Mouse (Mus musculus): ENCODE data around the gene Tdrkh.

Gene Tdrkh

GRCm38 (mm10) chr3:94459834-94460233 is 46.8 kb downstream of the Tdrkh start:
- DNase-seq (ENCODE audit: low spot score in 2 of 2) = no peak

DNA sequence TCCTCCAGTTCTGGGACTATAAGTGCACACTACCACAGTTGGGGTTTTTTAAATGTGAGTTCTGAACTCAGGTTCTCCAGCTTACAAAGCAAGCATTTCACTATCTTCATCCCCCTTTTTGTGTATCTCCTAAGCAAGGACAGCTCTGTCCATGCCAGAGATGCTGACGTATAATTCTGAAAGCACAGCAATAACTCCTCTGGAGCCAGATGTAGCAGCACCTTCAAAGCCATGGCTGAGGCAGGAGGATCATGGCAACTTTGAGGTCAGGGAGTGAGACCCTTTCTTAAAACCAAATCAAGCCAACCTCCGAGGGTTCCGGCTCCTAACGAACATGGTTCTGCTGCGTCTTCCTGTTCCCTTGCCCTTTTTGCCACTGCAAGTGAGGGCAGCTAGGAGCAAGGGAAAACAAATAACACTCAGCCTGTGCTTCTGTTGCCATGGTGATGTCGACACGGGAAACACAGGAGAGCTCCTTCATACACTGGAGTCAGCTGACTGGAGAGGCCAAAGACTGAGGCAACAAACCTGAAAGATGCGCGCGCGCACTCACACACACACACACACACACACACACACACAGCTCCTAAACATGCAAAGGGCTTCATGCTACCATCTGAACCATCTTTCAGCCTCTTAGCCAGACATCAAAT is 51.0 kb downstream of the Tdrkh start:
- no peak for DNase-seq (ENCODE audit: low spot score in 2 of 2)

DNA sequence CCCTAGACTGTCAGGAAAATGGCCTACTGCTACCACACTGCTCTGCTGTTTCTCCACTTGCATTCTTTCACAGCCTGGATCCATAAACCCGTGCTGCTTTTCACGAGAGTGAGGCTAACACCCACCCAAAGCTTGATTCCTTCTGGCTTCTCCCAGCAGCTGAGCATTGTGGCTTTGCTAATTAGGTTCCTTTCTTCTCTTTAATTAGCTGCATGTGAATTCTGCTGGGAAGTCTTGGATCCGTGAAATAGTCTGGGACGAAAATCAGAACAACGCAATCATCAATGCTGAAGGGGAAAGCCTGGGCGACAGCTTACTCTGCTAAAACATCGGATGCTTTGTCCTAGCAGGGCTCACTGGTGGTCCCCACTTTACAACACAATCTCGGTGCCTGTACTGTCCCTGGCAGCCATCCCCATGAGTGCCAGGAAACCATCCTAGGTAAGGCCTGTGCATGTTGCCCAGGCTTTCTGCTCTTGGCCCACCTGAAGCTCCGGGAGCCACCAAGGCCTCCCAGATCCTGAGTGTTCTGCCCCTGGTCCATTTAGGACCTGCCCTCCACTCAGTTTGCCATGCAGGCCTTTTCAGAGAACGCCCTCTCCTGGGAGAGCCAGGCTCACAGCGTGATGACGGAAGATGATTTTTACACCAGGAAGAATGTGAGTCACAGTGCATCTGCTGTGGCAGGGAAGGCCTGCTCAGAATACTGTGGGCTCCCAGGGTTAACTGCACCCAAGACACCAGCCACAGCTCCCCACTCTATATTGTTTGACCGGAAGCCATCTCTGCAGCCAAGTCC is 52.8 kb downstream of the Tdrkh start:
- no peak for DNase-seq (ENCODE audit: low spot score in 2 of 2)

- DNase-seq (ENCODE audit: low spot score in 2 of 2) = no peak
Measured at GRCm38 (mm10) chr3:94468931-94469330, 55.9 kb downstream of the Tdrkh start.

DNA sequence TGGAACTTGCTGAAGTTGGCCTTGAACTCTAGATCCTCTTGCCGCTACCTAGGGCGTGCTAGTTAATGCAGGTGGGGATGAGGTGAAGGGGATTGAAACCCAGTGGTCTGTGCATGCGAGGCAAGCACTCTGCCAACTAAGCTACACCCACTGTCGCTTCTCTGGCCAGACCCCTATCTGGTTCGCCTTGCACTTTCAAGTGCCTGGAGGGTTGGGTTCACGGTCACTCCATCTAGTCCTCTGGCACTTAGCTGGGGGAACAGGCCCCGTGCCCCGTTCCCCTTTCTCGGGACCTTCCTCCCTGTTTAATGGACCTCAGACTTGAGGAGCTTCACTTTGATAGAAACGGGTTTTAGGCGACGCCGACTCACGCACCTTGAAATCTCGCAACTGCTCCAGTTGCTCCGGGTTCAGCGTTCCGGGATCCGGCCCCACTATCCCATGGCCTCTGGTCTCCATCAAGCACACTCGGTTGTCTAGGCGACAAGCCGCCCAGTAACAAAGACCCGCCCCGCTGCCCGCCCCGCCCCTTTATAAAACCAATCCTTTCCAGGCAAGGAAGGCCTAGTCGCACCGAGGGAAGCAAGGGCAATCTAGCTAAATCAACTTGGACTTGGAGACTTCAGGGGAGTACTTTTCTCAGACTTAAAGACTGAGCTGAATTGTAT is 59.5 kb downstream of the Tdrkh start:
- DNase-seq (ENCODE audit: low spot score in 2 of 2) = no peak

DNA sequence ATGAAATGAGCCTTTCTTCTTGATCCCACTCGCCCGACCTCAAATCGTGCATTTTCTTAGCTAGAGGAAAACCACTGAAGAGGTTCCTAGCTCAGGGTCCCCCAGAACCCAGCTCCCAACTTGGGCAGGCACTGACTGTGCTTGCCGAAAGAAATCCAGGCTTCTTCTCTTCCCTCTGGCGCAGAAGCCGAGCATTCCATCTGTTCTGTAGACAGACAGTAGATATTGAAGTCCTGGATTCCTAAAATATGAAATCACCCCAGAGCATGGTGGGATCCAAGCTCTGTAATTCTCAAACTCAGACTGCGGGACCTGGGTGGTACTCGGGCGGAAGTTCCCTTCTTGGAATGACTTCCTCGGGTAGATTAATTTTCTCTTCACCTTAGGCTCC is 60.0 kb downstream of the Tdrkh start:
- DNase-seq (ENCODE audit: low spot score in 2 of 2) = no peak

DNA sequence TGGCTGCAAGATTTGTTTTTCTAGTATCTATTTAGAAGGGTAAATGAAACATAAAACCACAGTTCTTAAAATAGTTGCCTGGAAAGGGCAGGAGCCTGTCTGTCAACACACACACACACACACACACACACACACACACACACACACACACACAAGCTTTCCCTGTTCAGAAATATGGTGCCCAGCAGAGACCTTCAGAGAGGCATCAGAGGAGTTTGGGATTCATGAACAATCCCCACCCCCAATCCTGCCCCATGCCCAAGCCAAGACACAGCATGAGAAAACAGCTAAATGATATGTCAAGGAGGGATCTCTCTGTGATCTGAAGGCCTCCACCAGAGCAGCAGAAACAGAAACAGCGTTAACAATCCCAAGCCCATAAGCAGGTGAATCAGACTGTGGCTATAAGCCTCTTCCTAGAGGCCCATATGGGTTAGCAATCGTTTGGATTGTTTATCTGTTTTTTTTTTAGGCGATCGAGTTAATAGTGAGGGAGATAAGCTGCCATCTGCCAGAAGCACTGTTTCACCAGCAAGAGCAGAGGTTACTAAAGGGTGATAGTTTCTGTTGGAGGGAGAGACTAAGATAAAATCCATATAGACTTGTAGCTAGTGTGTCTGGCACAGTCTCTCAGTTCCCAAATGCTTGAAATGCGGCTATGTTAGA is 60.6 kb downstream of the Tdrkh start:
- DNase-seq (ENCODE audit: low spot score in 2 of 2) = no peak

- no peak for DNase-seq (ENCODE audit: low spot score in 2 of 2)
Measured at GRCm38 (mm10) chr3:94476301-94477035, 63.4 kb downstream of the Tdrkh start.

GRCm38 (mm10) chr3:94477444-94477843 is 64.4 kb downstream of the Tdrkh start:
- DNase-seq (ENCODE audit: low spot score in 2 of 2) = no peak

DNA sequence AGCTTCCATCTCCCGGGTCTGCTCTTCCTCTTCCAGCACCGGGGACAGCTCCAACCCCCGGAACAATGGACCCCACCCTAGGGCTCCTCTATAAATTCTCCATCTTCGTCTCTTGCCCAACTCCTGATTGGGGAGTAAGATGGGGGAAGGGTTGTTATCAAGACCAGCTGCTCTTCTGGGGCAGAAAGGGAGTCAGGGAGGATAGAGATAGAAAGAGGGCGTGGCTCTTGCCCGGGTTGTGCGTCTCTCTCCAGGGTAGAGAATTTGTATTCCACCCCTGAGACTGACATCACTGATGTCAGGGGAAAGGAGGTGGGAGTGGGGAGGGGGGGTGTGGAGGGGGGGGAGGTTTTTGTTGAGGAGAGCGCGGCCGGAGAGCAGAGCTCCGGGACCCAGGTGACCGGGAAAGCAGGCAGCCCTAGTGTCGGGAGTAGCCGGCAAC is 64.9 kb downstream of the Tdrkh start, which contains the start of gene Celf3:
Celf3 (plus strand) TSS at position 315 of the 442 bp plus-strand sequence.
- DNase-seq (ENCODE audit: low spot score in 2 of 2) = no peak

DNA sequence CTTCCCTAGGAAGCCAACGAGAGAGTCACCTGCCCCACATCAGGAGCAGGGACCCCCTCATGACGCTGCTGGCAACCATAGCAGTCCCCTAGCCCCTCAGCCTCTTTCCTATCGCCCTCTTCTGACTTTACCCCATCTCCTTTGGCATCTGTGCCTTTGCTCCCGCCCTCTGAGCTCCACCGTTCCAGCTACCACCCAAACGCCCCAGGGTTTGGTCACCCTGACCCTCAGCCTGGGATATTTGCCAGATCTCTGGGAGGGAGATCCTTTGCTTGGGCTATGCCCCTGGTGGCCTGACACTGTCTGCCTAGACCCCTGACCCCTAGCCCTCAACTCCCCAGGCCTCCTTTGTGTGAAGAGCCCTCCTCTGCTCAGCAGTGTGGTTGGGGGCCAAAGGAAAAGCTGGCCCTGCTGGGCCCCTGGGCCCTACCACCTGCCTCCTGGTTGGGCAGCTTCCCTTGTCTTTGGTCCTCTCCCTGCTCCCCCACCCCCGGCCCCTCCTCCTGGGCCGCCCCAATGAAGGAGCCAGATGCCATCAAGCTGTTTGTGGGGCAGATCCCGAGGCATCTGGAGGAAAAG is 65.6 kb downstream of the Tdrkh start:
- DNase-seq (ENCODE audit: low spot score in 2 of 2) = no peak

DNA sequence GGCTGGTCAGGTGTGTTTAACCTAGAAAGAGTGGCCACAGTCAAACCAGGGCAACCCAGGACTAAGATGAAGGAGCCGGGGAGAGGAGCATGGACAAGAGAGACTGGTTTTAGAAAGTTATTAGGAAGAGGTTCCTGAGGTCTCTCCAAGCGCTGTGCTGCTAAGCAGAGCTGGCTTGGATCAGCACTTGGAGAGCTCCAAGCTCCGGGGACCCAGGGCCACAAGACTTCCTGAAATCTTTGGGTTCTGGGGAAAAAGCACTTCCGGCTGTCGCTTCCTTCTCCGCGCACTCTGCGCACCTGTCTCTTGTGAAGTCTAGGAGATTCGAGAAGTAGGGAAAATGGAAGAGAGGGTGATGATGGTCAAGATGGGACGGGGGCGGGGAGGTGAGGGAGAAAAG is 66.5 kb downstream of the Tdrkh start:
- DNase-seq (ENCODE audit: low spot score in 2 of 2) = no peak

DNA sequence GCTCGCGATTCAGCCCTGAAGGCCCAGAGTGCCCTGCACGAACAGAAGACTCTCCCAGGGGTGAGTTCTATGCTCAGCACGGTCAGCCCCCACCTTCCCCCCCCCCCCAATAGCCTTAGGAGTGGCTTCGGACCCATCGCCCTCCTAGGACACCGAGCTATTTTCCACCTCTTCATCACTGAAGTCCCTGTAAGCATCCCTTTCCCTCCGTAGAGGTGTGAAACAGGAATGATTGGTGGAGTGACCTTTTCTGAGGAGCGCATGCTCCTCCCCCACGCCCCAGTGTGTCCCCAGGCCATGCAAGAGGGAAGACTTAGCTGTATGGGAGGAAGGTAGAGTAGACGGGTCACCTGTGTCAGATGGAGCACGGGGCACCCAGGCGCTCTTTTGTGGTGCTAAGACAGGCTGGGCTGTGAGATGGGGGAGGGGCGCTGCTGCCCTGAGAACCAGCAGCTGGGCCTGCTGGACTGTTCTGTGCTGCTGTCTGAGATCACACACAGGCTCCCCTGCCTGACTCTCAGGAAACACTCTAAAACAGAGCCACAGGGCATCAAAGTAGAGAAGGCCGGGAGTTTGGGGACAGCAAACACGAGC is 67.3 kb downstream of the Tdrkh start, which contains the start of gene Riiad1:
Riiad1 (minus strand) TSS at position 51 of the 594 bp plus-strand sequence.
- DNase-seq (ENCODE audit: low spot score in 2 of 2) = no peak

DNA sequence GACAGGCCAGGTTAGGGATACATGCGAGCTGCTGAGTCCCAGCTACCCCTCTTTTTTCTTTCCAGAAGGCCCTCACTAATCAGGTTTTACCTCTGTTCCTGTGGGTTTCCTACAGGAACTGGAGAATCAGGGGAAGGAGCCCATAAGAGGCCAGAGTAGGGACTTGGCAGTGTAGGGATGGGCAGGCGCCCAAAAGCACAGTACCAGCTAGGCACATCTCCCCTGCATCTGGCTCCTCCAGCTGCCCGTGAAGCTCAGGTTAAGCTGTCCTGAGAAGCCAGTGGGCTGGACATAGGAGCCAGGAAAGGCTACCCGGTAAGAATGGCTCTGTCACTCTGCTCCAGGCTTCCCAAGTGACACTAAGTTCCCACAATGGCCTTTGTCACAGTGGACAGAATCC is 68.4 kb downstream of the Tdrkh start:
- DNase-seq (ENCODE audit: low spot score in 2 of 2) = no peak

- DNase-seq (ENCODE audit: low spot score in 2 of 2) = no peak
Measured at GRCm38 (mm10) chr3:94482764-94483385, 69.8 kb downstream of the Tdrkh start.

GRCm38 (mm10) chr3:94483790-94484439 is 70.8 kb downstream of the Tdrkh start:
- no peak for DNase-seq (ENCODE audit: low spot score in 2 of 2)
